Mouse (Mus musculus) ES-Bruce4 (cell line): ENCODE results near the gene Itgam. TPM values are rescaled to one million over a fixed set of nuclear protein-coding genes. Genes with fewer than 3 reads are reported as not detected.

Source experiments
- H3K27ac ChIP-seq: 2 replicates; pipeline ENCODE4 v1.5.1; 2012; ENCODE audit warnings: low read length, inconsistent platforms; ENCODE audit not compliant: insufficient read depth
- H3K27me3 ChIP-seq: 2 replicates; pipeline ENCODE4 v1.6.1; 2012; ENCODE audit warnings: mild to moderate bottlenecking, low read length, inconsistent platforms; ENCODE audit not compliant: control insufficient read depth, poor library complexity, insufficient read depth, severe bottlenecking
- H3K36me3 ChIP-seq: 2 replicates; pipeline ENCODE4 v1.6.1; 2012; ENCODE audit warnings: inconsistent platforms, mild to moderate bottlenecking, low read length, moderate library complexity; ENCODE audit not compliant: control insufficient read depth, poor library complexity, insufficient read depth, severe bottlenecking
- H3K4me1 ChIP-seq: one replicate; pipeline ENCODE4 v1.8.1; 2011; ENCODE audit warnings: low read length; ENCODE audit not compliant: control insufficient read depth, insufficient read depth
- H3K4me3 ChIP-seq: 2 replicates; pipeline ENCODE4 v1.5.1; 2011; ENCODE audit warnings: low read depth, mild to moderate bottlenecking, low read length
- H3K9ac ChIP-seq: 2 replicates; pipeline ENCODE4 v1.6.1; 2012; ENCODE audit warnings: low read depth, mild to moderate bottlenecking, inconsistent platforms; ENCODE audit not compliant: poor library complexity, severe bottlenecking
- H3K9me3 ChIP-seq: replicated peaks from 2 replicates; pipeline ENCODE4 v1.6.1; 2012; ENCODE audit warnings: mild to moderate bottlenecking, low read length, inconsistent platforms; ENCODE audit not compliant: control insufficient read depth, poor library complexity, insufficient read depth, severe bottlenecking
- CTCF ChIP-seq: IDR thresholded peaks from one replicate; pipeline ENCODE4 v1.8.1; 2011; ENCODE audit warnings: low read depth, low read length
- EP300 ChIP-seq: IDR thresholded peaks from 2 replicates; pipeline ENCODE4 v1.6.1; 2011; ENCODE audit warnings: low read depth, low read length; ENCODE audit not compliant: insufficient read depth
- POLR2A ChIP-seq: IDR thresholded peaks from one replicate; pipeline ENCODE4 v1.8.1; 2011; ENCODE audit warnings: low read length; ENCODE audit not compliant: insufficient read depth
- polyA plus RNA-seq: library from polyadenylated mRNA; stranded (reverse); fragments of >200 nt; gene quantifications from 2 replicates; pipeline ENCODE4 v1.2.4, GENCODE M21; 2011; ENCODE audit warnings: low read depth; ENCODE audit not compliant: missing spikeins, insufficient read depth, insufficient read length

Gene Itgam
- polyA plus RNA-seq, 1 experiment = not detected

DNA sequence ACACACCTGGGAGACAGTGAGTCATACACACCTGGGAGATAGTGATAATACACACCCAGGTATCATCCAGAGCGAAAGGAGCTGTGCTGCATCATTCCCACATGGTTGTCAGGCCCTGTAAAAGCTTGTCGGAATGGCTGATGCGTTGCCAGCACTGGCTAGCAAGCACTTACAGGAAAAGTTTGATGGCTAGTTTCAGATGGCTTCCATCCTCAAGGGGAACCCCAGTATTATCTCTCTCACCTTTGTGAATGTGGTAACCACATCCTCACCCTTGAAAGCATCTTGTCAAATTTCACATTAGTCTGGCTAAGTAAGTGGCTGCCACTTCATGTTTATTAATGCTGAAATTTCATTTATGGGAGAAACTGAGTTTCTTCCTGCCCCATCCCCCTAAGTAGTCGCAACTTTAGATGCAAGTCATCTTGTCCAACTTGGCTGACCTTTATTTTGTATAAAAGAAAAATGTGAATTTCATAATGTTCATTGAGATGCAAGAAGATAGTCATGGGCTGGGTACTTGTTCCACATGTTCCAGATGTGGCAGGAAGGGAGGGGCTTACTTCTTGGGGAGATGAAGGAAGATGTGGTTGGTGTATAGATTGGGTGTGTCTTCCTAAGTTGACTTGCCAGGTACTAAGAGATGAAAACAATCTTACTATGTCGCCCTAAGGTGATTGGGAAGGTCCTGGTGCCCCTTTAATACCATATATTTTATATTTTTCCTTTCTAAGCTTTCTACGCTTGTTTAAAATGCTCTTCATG lies 57.5 kb downstream of the Itgam start:
- no peak overlapping the region for H3K9ac ChIP-seq
- no peaks in the 10 kb centered on the region for H3K9me3 ChIP-seq
- H3K4me3 ChIP-seq = no peak overlapping the region
- H3K36me3 ChIP-seq = no peaks in the 10 kb centered on the region
- H3K27me3 ChIP-seq = no peaks in the 10 kb centered on the region
- H3K27ac ChIP-seq = no peak overlapping the region
- TF ChIP-seq CTCF (no peak), POLR2A (no peak), EP300 (no peak)
- no peaks in the 10 kb centered on the region for H3K4me1 ChIP-seq

DNA sequence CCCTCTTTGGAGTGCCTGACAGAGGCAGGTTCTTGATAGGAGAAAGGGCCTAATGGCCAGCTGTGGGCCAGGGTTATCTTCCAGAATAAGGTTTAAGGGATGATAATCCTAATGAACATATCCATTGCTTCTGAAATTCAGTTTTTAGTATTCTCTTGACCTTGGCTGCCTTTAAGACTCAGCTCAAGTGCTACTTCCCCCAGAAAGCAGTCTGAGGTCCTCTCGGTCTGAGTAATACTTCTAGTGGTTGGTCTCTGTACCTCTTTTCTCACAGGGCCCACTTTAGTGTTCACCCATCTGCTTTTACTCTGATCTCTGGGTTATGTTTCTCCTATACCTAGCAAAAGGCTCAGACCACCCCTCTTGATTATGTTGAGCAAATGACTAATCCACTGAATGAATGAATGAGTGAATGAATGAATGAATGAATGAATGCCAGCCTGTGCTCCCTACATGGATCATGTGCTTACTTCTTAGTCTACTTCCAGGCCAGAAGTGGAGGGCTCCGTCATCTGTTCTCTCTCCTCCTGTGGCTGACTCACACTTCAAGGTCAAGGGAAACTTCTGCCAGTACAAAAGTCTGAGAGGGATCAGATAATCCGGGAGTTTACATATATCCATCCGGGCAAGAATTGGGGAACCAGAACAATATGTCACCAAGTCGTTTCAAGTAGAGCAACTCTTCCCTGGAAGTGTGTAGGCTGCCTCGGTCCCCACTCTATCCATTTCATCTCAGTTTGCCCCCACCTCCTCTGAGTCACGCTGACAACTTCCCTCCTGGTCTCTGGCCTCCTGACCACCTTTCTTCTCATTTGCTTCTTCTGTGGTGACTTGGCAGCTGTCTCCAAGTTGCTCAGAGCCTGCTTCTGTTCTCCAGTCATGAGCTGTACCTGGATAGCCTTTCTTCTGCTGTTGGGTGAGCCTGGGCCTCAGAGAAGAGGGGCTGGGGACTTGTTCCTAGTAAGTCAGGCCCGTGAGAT lies 66.6 kb downstream of the Itgam start, which contains the start of gene Itgax:
Gene Itgax, plus strand, starts transcription at position 807 of the 980 bp plus-strand sequence.
- TF ChIP-seq EP300 = no peak
- no peak for TF ChIP-seq POLR2A
- no peak for TF ChIP-seq CTCF
- no peak within 1 kb of the TSS for H3K27ac ChIP-seq
- H3K4me3 ChIP-seq = no peak within 1 kb of the TSS
- H3K9ac ChIP-seq = no peak within 1 kb of the TSS
- H3K9me3 ChIP-seq = no peaks in the 10 kb centered on the region
- no peaks in the 10 kb centered on the region for H3K27me3 ChIP-seq
- H3K4me1 ChIP-seq = no peaks in the 10 kb centered on the region
- H3K36me3 ChIP-seq = no peaks in the 10 kb centered on the region

DNA sequence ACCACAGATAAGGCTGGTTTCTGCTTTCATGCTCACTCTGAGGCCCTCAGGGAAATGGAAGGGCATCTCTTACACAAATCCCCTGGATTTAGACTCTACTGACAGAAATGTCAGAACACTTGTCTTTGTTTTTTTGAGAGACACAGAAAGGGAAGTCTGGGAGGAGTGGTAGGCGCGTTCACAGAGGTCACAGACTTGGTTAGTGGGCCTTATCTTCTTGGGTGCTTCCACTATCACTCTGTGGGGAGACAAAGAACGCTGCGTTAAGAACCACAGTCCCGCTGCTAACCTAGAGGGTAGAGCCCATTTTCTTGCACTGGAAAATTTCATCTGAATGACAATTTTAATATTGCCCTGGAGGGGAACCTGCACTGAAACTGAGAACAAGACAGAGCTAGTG lies 69.7 kb downstream of the Itgam start:
- H3K27me3 ChIP-seq = no peaks in the 10 kb centered on the region
- H3K9me3 ChIP-seq = no peaks in the 10 kb centered on the region
- H3K36me3 ChIP-seq = no peaks in the 10 kb centered on the region
- TF ChIP-seq CTCF = no peak
- no peak for TF ChIP-seq EP300
- TF ChIP-seq POLR2A = no peak
- no peak overlapping the region for H3K27ac ChIP-seq
- no peak overlapping the region for H3K4me3 ChIP-seq
- H3K4me1 ChIP-seq = no peaks in the 10 kb centered on the region
- no peak overlapping the region for H3K9ac ChIP-seq

DNA sequence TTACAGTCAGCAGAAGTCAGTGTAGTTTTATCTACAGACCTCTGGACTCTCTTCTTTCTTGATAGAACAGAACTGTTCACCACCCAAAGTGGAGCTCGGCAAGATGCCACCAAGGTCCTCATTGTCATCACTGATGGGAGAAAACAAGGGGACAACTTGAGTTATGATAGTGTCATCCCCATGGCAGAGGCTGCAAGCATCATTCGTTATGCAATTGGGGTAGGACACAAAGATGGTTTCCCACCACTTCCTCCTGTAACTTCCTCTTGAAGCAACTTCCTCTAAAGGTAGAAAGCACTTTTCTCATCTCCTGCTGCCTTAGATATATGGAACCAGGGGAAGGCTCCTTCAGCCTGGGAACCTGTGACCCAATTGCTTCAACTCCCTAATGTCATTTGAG lies 71.2 kb downstream of the Itgam start:
- Histone ChIP-seq H3K9me3 (no peaks in the 10 kb centered on the region), H3K9ac (no peak overlapping the region), H3K4me1 (no peaks in the 10 kb centered on the region), H3K27ac (no peak overlapping the region), H3K27me3 (no peaks in the 10 kb centered on the region), H3K4me3 (no peak overlapping the region), H3K36me3 (no peaks in the 10 kb centered on the region)
- no peak for TF ChIP-seq POLR2A
- TF ChIP-seq CTCF = no peak
- TF ChIP-seq EP300 = no peak

DNA sequence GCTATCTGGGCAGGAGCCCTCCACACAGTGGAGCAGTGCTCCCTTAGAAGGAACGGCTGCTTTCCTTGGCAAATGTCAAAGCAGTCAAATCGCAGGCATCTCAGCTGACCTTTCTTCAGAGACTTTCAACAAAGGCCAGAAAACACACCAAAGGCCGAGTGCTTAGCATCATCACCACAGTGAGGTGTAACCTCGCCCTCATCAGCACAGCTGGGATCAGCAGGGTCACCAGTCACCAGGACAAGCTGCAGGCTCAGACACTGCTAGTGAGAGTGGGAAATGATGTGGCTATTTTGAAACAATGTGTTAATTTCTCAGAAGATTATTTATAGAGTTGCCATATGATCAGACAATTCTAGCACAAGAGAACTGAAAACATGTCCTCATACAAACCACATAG lies 74.5 kb downstream of the Itgam start:
- H3K4me1 ChIP-seq = no peaks in the 10 kb centered on the region
- no peaks in the 10 kb centered on the region for H3K36me3 ChIP-seq
- no peaks in the 10 kb centered on the region for H3K9me3 ChIP-seq
- no peak overlapping the region for H3K9ac ChIP-seq
- no peak overlapping the region for H3K4me3 ChIP-seq
- no peaks in the 10 kb centered on the region for H3K27me3 ChIP-seq
- TF ChIP-seq EP300 (no peak), POLR2A (no peak), CTCF (no peak)
- H3K27ac ChIP-seq = no peak overlapping the region

DNA sequence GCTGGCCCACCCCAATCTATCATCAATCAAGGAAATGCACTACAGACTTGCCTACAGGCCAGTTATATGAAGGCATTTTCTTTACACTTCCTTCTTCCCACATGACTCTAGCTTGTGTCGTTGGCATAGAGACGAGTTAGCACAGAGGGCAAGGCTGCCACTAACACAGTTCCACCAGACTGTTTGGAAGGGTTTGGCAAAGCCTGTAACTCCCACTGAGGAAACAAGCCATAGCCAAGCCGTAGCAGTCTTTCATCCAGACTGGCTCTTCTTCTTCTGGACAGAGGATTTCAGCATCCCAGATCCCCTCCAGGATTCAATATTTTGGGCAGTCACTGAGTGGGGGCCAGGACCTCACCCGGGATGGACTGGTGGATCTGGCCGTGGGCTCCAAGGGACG lies 77.2 kb downstream of the Itgam start:
- no peak for TF ChIP-seq CTCF
- TF ChIP-seq EP300 = no peak
- TF ChIP-seq POLR2A = no peak
- H3K4me1 ChIP-seq = no peaks in the 10 kb centered on the region
- no peak overlapping the region for H3K27ac ChIP-seq
- no peaks in the 10 kb centered on the region for H3K27me3 ChIP-seq
- no peak overlapping the region for H3K4me3 ChIP-seq
- no peak overlapping the region for H3K9ac ChIP-seq
- H3K9me3 ChIP-seq = no peaks in the 10 kb centered on the region
- H3K36me3 ChIP-seq = no peaks in the 10 kb centered on the region
